Mouse (Mus musculus) kidney, postnatal 4 days (tissue): ENCODE data around the gene Gm7682.
"Not testable (repeated sequence)": the region's sequence is repeated elsewhere in the genome, so short reads cannot be mapped to it uniquely, and the experiment has no call there.

ENCODE experiments used
- DNase-seq, 2 experiments: peaks; one replicate each; pipeline ENCODE4 v3.0.0; 2021; ENCODE audit warnings: mixed read lengths in 2 of 2

Gm7682 gene

DNA sequence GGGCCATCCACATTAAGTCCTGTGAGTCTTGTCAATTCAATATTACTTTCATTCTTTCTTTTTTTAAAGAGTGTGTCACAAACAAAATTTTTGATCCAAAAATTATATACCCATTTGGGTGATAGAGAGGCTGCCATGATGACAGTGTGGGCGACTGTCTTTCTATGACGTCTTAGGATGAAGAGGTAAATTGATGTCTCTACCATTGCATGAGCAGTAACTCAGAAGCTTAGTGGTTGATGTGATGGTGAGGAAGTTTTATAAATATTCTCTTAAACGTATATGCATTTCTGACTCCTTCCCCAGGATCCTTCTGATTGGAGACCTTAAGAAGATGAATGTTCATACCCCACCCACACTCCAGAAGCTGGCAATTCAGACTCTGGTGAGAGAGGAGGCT, at the start of gene Gm7682:
Gene Gm7682, plus strand, starts transcription at position 301 of the 400 bp plus-strand sequence.
- DNase-seq = not testable (repeated sequence)
